Mouse (Mus musculus) bone marrow macrophage, adult 2 months (primary cell): ENCODE results near the gene Mdm2.

Experiments used
- CTCF ChIP-seq: IDR thresholded peaks from 2 replicates; pipeline ENCODE4 v1.5.1; 2012; ENCODE audit warnings: low read depth, mild to moderate bottlenecking, low read length, moderate library complexity
- POLR2A ChIP-seq: IDR thresholded peaks from 2 replicates; pipeline ENCODE4 v1.6.1; 2012; ENCODE audit warnings: mild to moderate bottlenecking, low read depth, low read length, borderline replicate concordance

DNA sequence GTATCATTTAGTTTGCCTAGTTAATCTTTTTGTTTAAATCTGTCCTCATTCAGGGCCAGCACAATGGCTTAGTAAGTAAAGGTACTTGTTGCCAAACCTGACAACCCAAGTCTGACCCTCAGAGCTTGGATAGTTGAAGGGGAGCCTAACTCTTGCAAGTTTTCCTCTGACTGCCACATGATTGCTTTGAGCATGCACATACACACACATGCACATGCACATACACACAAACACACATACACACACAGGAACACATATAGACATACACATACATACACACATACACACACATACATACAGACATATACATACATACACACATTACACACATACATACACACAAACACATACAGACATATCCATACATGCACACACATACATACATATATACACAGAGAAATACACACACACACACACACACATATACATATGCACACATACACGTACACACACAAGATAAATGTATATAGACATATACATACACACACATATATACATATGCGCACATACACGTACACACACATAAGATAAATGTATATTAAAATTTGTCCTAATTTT, 14.3 kb upstream of the Mdm2 start:
- no peak for TF ChIP-seq CTCF
- no peak for TF ChIP-seq POLR2A
